Mouse (Mus musculus) natural killer cell, adult 2 months (primary cell): ENCODE results near the gene Slc35c2.
A peak's percentile ranks its signal among the peaks of the same experiment; 100 is the strongest.

Experiments
- DNase-seq, 2 experiments: peaks; one replicate each; pipeline ENCODE4 v3.0.0; 2022; ENCODE audit warnings: low spot score in 2 of 2

The Slc35c2 gene

GRCm38 (mm10) chr2:165287202-165287984, at the start of gene Slc35c2:
Gene Slc35c2, minus strand, starts transcription at chr2:165287869.
- DNase-seq: peak; percentile 73 to 78

- DNase-seq: no peak
These were observed 49.5 kb upstream of the Slc35c2 start for GRCm38 (mm10) chr2:165337191-165337590.

GRCm38 (mm10) chr2:165332610-165333210, 45.0 kb upstream of the Slc35c2 start:
- no peak for DNase-seq

- peak; percentile 35 to 52 for DNase-seq
These were observed 42.0 kb upstream of the Slc35c2 start for GRCm38 (mm10) chr2:165329703-165330102.

- peak; percentile 50 to 71 for DNase-seq
These were observed 41.1 kb upstream of the Slc35c2 start for GRCm38 (mm10) chr2:165328746-165329145.

- DNase-seq: no peak
These were observed 39.7 kb upstream of the Slc35c2 start for GRCm38 (mm10) chr2:165327386-165327785.

- DNase-seq: peak; percentile 98 to 99
These were observed 38.9 kb upstream of the Slc35c2 start, which contains the start of gene Elmo2 for GRCm38 (mm10) chr2:165326304-165327190. Gene Elmo2, minus strand, starts transcription at chr2:165326479.

- no peak for DNase-seq
These were observed 38.0 kb upstream of the Slc35c2 start for GRCm38 (mm10) chr2:165325521-165326303.

GRCm38 (mm10) chr2:165323928-165324327, 36.3 kb upstream of the Slc35c2 start:
- DNase-seq: peak in 1 of 2 experiments; percentile 51

GRCm38 (mm10) chr2:165323484-165323883, 35.8 kb upstream of the Slc35c2 start:
- no peak for DNase-seq

GRCm38 (mm10) chr2:165321981-165322735, 34.5 kb upstream of the Slc35c2 start:
- no peak for DNase-seq

GRCm38 (mm10) chr2:165321381-165321888, 33.8 kb upstream of the Slc35c2 start:
- DNase-seq: peak; percentile 35 to 60

- DNase-seq: no peak
These were observed 33.0 kb upstream of the Slc35c2 start for GRCm38 (mm10) chr2:165320531-165321150.

GRCm38 (mm10) chr2:165319503-165319902, 31.8 kb upstream of the Slc35c2 start:
- DNase-seq: peak in 1 of 2 experiments; percentile 34

- DNase-seq: no peak
These were observed 31.3 kb upstream of the Slc35c2 start for GRCm38 (mm10) chr2:165318941-165319340.

GRCm38 (mm10) chr2:165317621-165318263, 30.1 kb upstream of the Slc35c2 start:
- DNase-seq: peak in 1 of 2 experiments; percentile 44

GRCm38 (mm10) chr2:165316837-165317473, 29.3 kb upstream of the Slc35c2 start:
- DNase-seq: no peak

- no peak for DNase-seq
These were observed 28.5 kb upstream of the Slc35c2 start for GRCm38 (mm10) chr2:165316204-165316603.

GRCm38 (mm10) chr2:165314197-165314596, 26.5 kb upstream of the Slc35c2 start:
- no peak for DNase-seq
